Mouse (Mus musculus): ENCODE results near the gene Tle6.
A peak's percentile ranks its signal among the peaks of the same experiment; 100 is the strongest.

The Tle6 gene

DNA sequence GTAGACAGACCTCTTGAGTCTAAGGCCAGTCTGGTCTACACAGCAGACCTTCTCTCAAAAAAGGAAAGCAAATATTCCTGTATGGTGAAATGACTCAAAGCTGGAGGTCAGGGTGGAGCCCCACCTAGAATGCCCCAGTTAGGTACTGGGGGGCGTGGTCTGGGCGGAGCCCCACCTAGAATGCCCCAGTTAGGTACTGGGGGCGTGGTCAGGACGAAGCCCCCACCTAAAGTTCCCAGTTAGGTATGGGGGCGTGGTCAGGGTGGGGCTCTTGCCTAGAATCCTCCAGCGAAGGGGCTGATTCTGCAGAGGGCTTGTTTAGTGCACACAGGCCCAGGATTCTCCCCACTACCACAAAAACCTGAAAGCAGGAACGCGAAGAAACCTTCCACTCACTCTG, 22.6 kb upstream of the Tle6 start:
- DNase-seq (ENCODE audit: low spot score) = no peak

- DNase-seq (ENCODE audit: low spot score) = no peak
These were observed 19.9 kb upstream of the Tle6 start for GRCm38 (mm10) chr10:81620786-81621185.

DNA sequence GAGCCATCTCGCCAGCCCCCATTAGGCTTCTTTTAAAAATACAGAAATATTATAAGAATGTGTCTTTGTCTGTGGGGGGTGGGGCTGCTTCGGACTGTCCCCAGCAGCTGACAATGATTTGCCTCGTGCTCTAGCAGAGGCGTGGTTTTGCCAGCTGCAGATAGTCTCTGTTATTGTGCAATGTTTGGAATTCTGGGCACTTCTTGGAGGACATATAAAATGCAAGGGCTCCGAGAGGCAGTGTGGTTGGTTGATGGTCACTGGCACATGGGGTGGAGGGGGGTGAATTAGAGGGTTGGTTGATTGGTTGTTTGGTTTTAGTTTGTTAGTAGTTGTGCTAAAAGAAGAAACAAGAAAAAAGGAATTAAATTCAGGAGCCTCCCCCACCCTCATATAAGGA, 19.1 kb upstream of the Tle6 start:
- DNase-seq (ENCODE audit: low spot score) = no peak

DNA sequence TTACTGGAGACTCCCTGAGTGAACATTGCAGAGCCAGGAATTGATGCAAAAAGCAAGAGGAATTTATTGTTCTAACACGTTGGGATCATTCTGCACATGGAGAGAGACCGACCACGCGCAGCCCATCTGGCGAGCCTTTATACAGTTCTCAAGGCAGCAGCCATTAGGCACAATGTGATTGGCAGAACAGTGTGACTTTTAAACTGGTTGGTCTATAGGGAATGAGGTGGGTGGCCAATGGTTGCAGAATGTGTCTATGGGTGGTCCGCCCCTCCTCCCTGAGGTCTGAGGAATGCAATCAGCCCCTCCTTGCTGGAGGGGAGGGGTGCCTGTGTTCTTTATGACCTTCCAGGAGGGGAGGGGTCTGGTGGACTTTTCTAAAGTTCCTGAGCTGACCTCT, 14.6 kb upstream of the Tle6 start:
- DNase-seq (ENCODE audit: low spot score) = no peak

- no peak for DNase-seq (ENCODE audit: low spot score)
These were observed 11.9 kb upstream of the Tle6 start for GRCm38 (mm10) chr10:81612779-81613178.

GRCm38 (mm10) chr10:81608308-81608707, 7.4 kb upstream of the Tle6 start:
- DNase-seq (ENCODE audit: low spot score) = no peak

- peak; percentile 87 for DNase-seq (ENCODE audit: low spot score)
These were observed 5.3 kb upstream of the Tle6 start, which contains the start of gene BC025920 for GRCm38 (mm10) chr10:81605974-81606751. BC025920 (plus strand) TSS chr10:81606270.

DNA sequence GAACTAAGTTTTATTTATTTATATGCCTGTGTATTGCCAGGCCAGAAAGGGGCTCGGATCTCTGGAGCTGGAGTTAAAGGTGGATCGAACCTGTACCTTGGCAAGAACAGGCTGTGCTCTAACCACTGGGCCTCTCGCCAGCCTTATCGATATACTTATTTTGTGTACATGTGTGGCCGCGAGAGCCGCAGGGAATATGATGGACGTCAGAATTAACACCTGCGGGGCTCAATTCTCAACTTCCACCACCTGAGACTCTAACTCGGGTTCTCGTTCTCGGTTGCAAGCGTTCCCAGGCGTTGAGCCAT, 4.7 kb upstream of the Tle6 start:
- no peak for DNase-seq (ENCODE audit: low spot score)

- peak; percentile 80 for DNase-seq (ENCODE audit: low spot score)
These were observed 4.2 kb upstream of the Tle6 start for GRCm38 (mm10) chr10:81604968-81605665.

DNA sequence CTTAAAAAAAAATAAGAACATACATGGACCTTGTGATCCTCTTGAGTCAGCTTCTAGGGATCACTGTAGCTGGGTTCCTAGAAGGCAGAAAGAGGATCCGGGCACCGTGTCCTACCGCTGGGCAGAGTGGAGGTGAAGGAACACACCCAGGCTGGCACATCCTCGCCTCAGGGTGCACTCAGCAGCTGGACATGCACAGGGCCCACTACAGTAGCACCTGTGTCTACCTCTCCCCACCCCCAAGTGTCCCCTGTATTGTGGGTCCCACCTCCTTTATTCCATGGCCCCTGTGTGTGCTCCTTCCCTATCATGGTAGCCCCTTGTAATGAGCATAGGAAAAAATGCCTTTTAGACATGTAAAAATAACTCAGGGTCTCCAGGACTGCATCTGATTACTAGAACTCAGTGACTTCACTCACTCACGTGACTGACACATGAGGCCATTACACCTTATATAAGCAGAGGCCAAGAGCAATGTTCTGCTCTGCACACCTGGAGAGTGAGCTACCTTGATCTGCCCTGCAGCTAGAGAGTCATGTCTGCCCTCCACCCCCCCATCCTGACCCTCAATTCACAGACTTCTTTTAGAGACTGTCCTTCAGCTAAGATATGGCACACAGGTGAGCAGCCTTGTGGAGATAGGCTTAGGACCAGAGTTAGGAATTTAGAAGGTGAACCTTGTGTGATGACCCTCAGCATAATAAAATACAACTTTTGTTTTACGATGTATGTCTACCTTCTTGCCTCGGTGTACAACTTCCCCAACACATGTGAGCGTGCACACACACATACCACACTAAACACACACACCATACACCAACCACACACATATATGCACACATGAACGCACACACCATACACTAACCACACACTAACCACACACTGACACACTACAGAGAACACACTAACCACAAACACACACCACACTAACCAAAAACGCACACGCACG, 3.4 kb upstream of the Tle6 start:
- DNase-seq (ENCODE audit: low spot score) = no peak

DNA sequence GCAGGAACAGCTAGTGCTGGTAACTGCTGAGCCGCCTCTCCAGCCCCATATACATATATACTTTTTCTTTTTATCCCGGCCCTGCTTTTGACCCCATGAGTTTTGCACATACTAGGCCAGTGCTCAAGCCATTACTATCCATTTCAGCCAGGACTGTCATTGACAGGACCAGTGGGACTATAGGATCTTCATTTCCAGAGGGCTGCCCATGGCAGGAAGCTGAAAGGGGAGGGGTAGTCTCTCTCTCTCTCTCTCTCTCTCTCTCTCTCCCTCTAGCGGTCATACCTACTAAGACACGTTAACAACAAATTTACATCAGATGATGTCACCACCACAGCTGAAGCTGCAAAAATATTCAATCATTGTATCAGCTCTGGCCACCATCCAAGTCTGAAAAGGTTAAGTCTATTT, 1.9 kb upstream of the Tle6 start:
- peak; percentile 53 for DNase-seq (ENCODE audit: low spot score)

- DNase-seq (ENCODE audit: low spot score) = no peak
These were observed 578 bp upstream of the Tle6 start for GRCm38 (mm10) chr10:81601396-81601905.

GRCm38 (mm10) chr10:81600096-81600495, 777 bp downstream of the Tle6 start:
- no peak for DNase-seq (ENCODE audit: low spot score)

DNA sequence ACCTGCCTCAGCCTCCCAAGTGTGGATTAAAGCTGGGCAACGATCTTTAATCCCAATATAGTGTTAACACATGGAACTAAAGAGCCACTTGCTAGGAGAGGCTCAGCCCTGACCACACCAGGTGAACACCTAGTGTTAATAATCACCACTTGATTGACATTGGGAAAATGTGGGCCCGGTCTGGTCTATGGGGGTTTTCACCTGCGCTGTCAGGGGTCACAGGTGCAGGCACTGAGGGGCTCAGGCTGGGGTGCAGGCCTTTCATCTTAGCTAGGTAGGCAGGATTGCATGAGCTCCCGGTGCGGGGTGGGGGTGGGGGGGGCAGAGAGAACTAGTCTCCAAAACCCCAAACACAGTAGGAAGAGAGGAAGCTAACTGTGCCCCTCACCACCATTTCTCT, 1.2 kb downstream of the Tle6 start:
- DNase-seq (ENCODE audit: low spot score) = no peak

GRCm38 (mm10) chr10:81598871-81599270, 2.0 kb downstream of the Tle6 start:
- DNase-seq (ENCODE audit: low spot score) = no peak

DNA sequence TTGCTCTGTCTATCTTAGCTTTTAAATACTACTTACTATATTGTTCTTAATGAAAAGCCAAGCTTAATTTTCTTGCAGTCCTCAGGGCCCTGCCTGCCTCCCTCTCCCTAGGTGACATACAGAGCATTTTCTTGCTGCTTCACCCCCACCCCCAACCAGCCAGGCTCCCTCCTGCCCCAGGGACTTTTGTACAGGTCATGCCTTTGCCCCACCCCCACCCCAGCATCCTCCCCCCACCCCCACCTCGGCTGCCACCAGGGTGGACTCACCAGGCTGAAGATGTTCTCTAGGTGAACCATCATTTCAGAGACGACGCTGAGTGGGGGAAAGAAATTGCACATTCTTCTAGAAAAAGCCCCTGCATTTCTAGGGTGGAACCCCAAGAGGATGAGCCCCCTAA, 2.5 kb downstream of the Tle6 start:
- DNase-seq (ENCODE audit: low spot score) = no peak

- DNase-seq (ENCODE audit: low spot score) = no peak
These were observed 3.5 kb downstream of the Tle6 start for GRCm38 (mm10) chr10:81597137-81597950.

DNA sequence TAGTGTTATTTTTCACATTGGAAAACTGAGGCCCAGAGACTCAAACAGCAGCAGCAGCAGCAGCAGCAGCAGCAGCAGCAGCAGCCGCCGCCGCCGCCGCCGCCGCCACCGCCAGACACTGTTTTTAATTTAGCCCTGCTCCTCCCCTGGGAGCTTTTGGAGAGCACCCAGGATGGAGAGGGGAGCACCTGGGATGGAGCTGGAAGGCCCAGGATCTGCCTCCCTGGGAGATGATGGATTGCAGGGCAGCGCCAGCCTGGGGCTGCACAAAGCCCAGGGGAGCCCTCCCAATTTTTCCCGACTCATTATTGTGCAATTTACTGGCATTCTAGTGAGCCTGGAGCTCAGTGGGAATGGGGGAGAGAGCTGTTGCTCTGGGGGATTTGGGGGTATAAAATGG, 4.3 kb downstream of the Tle6 start:
- DNase-seq (ENCODE audit: low spot score) = no peak

- no peak for DNase-seq (ENCODE audit: low spot score)
These were observed 5.3 kb downstream of the Tle6 start for GRCm38 (mm10) chr10:81595599-81595998.

- DNase-seq (ENCODE audit: low spot score) = no peak
These were observed 6.9 kb downstream of the Tle6 start for GRCm38 (mm10) chr10:81593935-81594334.

- no peak for DNase-seq (ENCODE audit: low spot score)
These were observed 7.7 kb downstream of the Tle6 start for GRCm38 (mm10) chr10:81593223-81593622.

DNA sequence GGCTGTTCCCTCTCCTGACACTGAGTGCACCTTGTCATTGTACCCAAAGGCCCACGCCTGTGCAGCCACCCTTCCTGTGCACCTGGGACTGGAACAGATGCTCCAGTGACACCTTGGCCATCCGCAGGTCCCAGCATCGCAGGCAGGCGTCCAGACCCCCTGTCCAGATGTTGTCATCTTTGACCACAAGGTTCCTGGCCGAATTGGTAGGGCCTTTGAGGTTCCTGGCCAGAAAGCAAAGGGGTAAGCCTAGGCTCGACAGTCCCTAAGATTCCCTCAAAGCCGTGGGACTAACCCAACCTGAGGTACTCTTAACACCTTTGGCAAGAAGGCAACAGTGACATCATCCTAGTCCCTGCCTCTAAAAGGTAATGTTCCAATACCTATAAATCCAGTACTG, 8.2 kb downstream of the Tle6 start:
- no peak for DNase-seq (ENCODE audit: low spot score)

Data from T-cell, adult 2 months (primary cell).